Mouse (Mus musculus): Measurements from ENCODE around the gene Mettl14. TPM values are rescaled to one million over a fixed set of nuclear protein-coding genes. Genes with fewer than 3 reads are reported as not detected.

Gene Mettl14
- total RNA-seq, 4 experiments from 2014 or later: 6.7 to 11.6 (median 8.8) TPM

- DNase-seq (ENCODE audit: low spot score in 2 of 2): peak; percentile 22 to 63
These were observed 64.3 kb downstream of the Mettl14 start for GRCm38 (mm10) chr3:123321612-123322011.

- no peak for DNase-seq (ENCODE audit: low spot score in 2 of 2)
These were observed 65.6 kb downstream of the Mettl14 start for GRCm38 (mm10) chr3:123320341-123320740.

Other genes starting within 250 kb of the Mettl14 start
- gene Synpo2, start 150.0 kb downstream of the Mettl14 start, total RNA-seq (2022): 100 to 1,000 TPM; 229 to 273 (median 251) TPM
- gene Sec24d, start 118.7 kb downstream of the Mettl14 start, total RNA-seq (2022): 1 to 10 TPM; 3.8 to 4.2 (median 4.0) TPM
- gene Prss12, start 60.8 kb upstream of the Mettl14 start, total RNA-seq (2022): under 1 TPM; 0.19 to 0.52 (median 0.34) TPM